Mouse (Mus musculus) heart, adult 2 months (tissue): ENCODE data around the gene Gm20708.

Source experiments
- CTCF ChIP-seq: fragments of 200-600 bp; IDR thresholded peaks from 2 replicates; pipeline ENCODE4 v1.8.1; 2022; ENCODE audit warnings: antibody characterized with exemption, mild to moderate bottlenecking, moderate library complexity
- EP300 ChIP-seq: fragments of 200-500 bp; IDR thresholded peaks from 2 replicates; pipeline ENCODE4 v1.6.1; 2011; ENCODE audit warnings: low read depth, low read length, control low read depth; ENCODE audit not compliant: insufficient read depth
- POLR2A ChIP-seq: fragments of 200-500 bp; IDR thresholded peaks from 2 replicates; pipeline ENCODE4 v1.6.1; 2011; ENCODE audit warnings: mild to moderate bottlenecking, low read depth, low read length, control low read depth; ENCODE audit not compliant: insufficient read depth

GRCm38 (mm10) chr11:117886000-117886399 lies 76.5 kb downstream of the Gm20708 start:
- TF ChIP-seq EP300 (no peak), CTCF (no peak), POLR2A (no peak)
